Mouse (Mus musculus) cerebellum, adult 2 months (tissue): Measurements from ENCODE around the gene Rbfox1.

Experiments
- CTCF ChIP-seq: fragments of 200-500 bp; IDR thresholded peaks from 2 replicates; pipeline ENCODE4 v1.5.1; 2011; ENCODE audit warnings: low read depth, mild to moderate bottlenecking, control low read depth, low read length, moderate library complexity, borderline replicate concordance; ENCODE audit not compliant: insufficient read depth
- POLR2A ChIP-seq: fragments of 200-500 bp; IDR thresholded peaks from 2 replicates; pipeline ENCODE4 v1.6.1; 2011; ENCODE audit warnings: low read length, control low read depth, borderline replicate concordance; ENCODE audit not compliant: insufficient read depth

GRCm38 (mm10) chr16:6397635-6398034, 512.5 kb downstream of the Rbfox1 start:
- TF ChIP-seq CTCF (peak; percentile 23; the same call in 1 of the 2 replicates), POLR2A (no peak)
